Mouse (Mus musculus) frontal cortex, adult 2 months (tissue): ENCODE measurements around the gene Igfbp2. TPM values are rescaled to one million over a fixed set of nuclear protein-coding genes. Genes with fewer than 3 reads are reported as not detected.

Experiments
- DNase-seq, 2 experiments: peaks; one replicate each; pipeline ENCODE4 v3.0.0; 2022; ENCODE audit warnings: low spot score in 1 of 2; ENCODE audit errors: extremely low spot score in 1 of 2
- polyA plus RNA-seq: library from polyadenylated mRNA; depleted of rRNA; stranded (reverse); fragments of >200 nt; gene quantifications from 2 replicates; pipeline ENCODE4 v1.2.3, GENCODE M21; 2012; rRNA removed

Igfbp2 gene
- polyA plus RNA-seq, result 122 and 133 TPM in 2 replicates

DNA sequence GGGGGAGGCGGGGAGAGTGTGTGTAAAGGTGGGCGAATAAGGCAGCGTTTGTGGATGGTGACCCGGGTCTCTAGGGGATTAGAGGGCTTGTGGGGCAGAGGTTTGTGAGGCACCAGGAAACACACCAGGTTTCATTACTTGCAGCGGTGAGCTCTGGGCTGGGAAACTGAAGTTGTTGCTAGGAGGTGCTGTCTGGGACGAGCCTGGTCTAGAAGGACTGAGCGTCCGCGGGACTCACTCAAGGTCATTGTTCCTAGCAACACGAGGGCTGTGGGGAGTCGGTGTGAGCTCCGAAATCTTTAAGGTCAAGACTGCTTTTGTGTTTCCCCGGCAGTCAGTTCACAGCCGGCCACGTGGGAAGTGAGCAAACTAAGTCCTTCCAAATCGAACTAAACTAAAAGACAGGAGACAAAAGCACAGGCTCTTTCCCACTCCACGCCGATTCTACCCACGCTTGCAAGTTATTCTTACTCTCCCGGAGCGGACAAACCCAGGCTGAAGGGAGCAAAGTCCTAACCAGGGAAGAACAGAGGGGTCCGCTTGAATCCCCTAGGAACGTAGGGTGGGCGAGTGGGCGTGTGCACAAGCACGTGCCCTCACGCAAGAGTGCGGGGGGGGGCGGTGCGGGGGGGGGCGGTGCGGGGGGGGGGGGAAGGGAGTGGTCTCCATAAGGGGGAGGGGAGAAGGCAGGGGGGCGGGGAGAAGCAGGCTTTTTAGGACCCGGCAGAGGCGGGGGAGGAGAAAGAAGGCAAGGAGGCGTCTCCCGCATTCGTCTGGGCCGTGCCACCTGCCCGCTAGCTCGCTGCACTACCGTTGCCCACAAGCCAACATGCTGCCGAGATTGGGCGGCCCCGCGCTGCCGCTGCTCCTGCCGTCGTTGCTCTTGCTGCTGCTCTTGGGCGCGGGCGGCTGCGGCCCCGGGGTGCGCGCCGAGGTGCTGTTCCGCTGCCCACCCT lies at the start of gene Igfbp2:
Gene Igfbp2 (plus strand): TSS at position 753 of the 956 bp plus-strand sequence.
- DNase-seq, result peak in 1 of 2 experiments; percentile 24

DNA sequence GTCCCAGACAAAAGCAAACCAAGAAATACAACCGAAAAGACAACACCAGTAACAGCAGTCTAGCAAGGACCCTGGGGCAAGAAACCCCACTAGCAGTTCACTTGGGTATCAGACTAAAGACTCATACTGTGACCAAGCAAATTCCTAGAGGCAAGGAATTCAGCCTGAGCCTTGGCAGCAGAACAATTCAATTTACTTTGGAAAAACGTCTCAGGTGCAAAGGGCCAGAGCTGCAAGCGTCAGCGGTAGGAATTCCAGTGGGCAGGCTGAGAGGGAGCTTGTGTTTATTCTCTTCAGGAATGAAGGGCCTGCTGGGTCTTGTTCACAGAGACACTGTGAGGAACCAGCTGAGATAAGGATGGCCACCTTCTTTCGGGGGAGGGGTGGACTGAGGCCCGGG lies 45.5 kb upstream of the Igfbp2 start:
- DNase-seq, result no peak

DNA sequence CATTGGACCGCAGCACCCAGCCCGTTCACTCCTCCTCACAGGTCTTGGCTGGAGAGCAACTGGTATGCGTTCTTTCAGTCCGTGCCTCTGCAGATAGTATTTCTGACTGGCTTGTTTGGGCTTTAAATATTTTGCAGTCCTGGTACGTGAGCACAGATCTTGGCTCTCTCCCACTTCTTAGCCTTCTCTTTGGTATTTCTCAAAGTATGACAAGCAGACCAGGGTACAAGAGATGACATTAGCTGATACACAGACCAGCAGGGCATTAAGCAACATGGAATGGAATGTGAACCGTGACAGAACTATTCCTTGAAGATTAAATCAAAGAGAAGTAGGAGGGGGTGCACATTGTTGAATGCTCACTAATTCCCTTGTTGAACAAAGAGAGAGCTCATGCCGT lies 43.6 kb upstream of the Igfbp2 start:
- DNase-seq, result no peak

DNA sequence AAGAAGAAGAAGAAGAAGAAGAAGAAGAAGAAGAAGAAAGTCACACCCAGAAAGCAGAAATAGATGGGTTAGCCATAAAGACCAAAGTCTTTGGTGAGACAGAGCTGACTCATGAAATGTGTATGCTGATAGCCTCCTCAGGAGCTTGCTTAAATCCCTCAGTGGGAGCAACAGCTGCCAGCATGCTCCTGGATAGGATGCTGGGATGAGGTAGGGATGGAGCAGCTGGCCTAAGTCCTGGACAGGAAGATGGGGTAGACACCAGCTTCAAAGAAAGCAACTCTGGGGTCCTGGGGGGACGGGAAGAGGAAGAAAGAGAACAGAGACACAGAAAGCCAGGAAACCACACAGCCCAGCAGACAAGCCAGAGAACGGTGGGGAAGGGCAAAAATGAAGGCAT lies 41.0 kb upstream of the Igfbp2 start:
- no peak for DNase-seq

DNA sequence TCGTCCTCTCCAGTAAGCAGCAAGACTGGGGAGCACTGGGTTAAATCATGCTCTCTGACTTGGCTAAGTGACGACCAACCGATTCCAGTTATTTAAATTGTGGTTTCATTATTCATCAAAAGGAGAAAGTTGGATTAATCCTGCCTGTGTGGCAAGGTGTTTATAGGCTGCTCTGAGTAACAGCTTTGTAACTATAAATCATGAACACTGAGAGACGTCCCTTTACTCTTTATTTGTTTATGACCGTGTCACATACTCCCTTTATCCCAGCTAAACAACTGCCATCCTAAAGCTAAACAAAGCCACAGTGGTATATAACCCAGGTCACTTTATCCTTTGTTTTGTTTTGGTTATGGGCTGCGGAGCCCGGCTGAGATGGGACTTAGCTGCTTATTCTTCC lies 40.3 kb upstream of the Igfbp2 start:
- DNase-seq, result no peak

DNA sequence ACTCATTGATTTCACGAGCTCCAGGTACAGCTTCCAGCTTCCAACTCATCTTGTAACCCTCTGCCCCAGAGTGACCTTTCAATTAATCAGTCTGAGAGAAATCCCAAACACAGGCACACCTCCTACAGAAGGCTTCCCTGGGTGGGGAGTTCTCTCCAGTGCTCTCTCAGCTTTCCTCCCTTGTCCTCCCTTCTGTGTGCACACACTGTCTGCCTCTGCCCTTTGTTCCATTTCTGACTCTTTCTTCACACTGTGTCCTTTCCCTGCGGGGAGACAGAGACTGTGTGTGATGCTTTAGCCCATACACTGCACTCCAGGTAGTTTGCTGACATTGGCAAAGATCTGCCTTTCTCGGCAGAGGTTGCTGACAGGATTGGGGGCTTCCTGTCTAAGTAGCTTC lies 33.6 kb upstream of the Igfbp2 start:
- DNase-seq, result no peak

DNA sequence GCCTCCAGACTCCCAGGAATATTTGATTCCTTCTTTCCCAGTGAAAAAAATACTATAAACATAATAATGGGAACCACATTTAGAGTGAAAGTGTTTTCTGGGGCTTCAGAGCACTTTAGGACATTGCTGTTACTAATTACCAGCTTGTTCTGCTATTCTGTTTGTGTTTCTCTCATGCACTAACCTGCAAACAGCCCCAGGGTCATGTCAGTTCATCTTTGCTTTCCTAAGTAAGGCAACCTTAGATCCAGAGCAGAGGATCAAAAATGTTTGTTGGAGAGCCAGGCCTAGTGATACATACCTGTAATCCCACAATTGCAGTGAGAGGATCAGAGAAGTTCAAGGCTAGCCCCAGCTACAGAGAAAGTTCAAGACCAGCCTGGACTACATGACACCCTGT lies 32.6 kb upstream of the Igfbp2 start:
- no peak for DNase-seq

DNA sequence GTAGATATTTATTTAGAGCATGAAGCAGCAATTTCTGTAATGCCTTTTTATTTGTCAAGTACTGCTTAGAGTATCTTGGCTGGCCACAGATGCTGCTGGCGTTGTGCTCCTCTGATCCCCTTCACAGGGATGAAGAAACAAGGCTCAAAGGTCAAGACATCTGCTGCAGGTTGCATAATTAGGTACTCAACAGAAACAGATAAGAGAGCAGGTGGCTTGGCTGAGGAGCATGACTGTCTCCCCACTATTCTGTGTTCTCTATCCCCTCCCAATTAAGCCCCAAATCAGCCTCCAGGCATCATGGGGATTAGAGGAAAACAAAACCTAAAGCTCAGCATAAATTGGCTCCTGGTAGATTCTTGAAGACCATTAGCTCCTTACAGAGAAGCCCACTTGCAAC lies 32.0 kb upstream of the Igfbp2 start:
- no peak for DNase-seq

DNA sequence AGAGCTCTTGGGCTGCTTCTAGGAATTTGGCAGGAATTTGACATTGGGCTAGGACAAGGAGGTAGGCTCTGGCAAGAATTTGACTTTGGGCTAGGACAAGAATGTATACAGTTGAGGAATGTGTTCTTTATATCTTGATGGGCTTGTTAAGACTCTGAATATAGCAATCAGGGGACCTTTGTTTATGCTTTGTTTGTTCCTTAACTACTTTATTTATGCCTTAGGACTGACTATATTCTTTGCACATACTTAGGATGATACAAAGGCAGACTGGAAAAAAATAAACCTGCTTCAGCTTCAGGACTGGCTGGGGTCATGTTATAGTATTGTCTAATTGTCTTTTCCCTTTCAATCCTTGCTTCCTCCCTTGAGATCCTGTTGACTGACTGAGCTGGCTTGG lies 31.1 kb upstream of the Igfbp2 start:
- DNase-seq, result no peak

DNA sequence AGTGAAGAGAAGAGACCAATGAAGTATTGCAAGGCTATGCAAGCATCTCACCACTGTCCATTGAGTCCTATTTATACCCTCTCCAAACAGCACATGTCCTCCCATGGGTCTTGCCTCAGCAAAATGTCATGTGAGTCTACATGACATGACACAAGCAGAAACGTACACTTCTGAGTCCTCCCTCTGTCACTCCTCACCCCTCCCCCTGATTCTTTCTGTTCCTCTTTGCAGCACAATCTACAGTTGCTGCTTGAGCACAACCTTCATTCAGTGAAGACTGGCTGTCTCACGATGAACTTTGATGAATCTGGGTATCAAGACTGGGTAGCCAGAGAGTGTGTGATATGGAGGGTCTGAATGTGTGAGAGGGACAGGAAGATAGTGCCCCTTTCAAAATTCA lies 28.2 kb upstream of the Igfbp2 start:
- no peak for DNase-seq

DNA sequence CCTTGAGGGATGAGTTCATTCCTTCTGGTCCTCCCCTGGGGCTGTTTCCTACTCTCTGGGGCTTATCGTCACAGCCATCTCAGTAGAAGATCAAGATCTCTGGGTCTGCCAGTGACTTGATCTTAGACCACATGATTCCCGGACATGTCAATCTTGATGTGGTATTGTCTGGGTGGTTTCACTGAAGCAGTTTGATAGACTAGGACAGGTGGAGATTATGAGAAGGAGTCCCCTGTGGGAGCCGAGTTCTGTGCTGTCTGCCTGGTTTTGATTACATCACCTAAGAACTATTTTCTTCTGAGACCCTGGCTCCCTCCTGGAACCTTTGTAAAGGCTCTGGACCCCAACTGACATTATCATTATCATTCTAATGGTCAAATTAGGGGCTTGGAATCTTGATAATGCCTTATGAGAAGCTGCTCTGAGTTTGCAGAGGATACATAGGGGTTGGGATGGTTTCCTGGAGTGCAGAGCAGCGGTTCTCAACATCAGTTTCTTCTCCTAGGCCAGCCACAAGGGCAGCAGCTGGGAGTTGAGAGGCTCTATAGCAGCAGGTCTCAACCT lies 27.1 kb upstream of the Igfbp2 start:
- DNase-seq, result no peak

DNA sequence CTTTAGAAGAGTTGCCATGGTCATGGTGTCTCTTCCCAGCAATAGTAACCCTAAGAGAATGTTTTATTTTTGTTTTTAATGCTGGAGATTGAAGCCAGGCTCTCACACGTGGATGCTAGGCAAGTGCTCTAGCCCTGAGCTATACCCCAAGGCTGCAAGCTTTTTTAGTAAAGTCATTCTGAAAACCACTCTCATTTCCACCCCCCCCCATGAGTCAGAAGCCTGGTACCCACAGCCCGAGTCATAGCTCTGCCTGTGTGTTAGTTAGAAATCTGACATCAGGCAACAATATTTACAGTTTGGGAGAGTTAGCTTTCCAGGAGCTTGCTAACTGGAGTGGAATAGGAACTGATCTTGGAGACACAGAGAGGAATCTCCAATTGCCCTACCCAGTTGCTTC lies 25.9 kb upstream of the Igfbp2 start:
- DNase-seq, result no peak

DNA sequence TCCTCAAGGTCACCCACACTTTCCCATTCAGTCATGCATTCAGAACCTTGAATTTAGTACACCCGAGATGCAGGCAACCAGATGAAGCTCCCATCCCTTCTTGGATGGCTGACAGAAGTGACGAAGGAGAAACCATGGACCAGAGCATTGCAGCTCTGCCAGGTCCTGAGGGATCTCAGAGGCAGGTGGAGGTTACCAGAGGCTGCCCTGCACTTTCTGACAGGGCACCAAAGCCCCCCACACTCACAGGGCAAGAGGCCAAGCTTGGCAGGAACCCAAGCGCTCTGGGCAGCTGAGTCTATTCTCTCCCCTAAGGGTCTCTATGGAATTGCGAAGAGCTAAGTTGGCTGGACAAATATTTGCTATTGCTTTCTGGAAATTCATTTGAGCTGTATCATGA lies 20.3 kb upstream of the Igfbp2 start:
- DNase-seq, result no peak

DNA sequence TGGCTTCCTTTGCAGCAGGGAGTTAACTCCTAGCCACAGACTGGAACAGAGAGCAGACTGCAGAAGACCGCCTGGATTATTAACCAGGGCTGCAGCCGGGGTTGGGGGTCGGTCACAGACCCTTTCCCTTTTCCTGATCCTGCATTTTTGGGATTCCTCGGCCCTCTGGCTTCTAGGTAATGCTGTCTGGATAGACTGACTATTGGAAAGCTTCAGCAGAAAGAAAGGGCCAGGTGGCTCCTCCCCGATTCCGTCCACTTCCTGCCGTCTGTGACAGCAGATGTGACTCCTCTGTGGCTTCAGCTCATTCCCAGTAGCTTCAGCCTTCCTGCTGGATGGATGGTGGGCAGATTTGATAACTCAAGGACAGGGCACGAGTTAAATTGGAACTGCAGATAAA lies 19.3 kb upstream of the Igfbp2 start:
- DNase-seq, result no peak

DNA sequence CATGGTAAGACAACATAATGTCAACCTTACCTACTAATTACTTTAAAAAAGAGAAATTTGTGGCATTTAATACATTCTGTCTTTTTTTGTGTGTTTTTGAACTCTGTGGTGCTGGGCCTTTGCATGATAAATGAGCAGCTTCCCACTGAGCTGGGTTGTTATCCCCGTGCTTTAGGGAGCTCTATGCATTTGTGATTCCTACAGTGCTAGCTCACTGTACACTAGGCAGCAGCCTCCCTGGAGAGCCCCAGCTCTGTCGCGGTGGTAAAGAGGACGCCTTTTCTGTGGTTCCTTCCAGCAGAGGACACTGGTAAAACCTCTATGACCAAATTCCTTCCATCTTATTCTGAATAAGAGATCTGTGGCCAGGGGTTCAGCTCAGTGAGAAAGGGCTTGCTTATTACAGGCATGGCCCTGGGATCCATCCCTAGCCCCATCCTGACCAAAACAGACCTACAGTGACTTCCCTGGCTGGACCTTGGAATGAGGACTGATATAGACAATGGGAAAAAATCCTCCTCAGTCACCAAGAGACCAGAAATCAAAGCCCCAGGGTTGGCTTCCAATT lies 18.7 kb upstream of the Igfbp2 start:
- no peak for DNase-seq

DNA sequence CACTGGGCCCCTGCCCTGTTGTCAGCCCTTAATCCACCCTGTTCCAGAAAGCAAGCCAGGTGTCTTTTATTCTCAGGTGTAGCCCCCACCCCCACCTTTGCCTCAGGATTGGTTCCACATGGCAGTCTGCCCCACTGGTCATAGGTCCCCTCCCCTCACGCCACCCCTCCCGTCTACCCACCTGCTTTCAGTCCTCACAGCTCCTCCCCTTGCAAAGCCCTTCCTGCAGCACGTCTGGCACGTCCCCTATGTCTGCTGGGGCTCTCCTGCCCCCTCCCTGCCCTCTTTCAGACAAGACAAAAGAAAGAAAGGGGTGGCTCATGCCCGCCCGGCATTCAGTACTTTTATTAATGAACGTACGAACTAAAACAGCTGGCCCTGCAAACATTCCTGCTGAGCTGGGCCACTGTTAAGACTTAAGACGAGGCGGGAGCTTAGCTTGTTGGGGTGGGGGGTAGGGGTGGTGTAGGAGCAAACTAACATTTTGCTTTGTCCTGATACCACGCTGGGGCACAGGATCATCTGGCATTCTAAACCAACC lies 18.2 kb upstream of the Igfbp2 start:
- DNase-seq, result no peak

DNA sequence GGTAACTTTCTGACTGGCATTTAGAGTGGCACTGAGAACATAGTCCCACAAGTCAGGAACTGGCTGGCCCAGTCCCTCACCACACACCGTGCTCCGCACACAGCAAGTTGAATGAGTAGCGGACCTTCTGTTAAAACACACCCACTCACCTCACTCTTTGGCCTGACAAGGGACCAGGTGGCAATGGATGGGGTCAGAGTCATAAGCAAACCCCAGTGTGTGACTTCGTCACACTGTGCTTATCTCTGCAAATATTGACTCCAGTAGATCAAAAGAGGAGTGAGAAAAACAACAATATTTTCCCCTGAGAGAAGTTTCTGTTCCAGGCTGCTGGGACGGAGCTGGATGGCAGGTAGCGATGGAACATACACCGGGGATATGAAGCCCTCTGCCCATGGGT lies 15.0 kb upstream of the Igfbp2 start:
- no peak for DNase-seq

DNA sequence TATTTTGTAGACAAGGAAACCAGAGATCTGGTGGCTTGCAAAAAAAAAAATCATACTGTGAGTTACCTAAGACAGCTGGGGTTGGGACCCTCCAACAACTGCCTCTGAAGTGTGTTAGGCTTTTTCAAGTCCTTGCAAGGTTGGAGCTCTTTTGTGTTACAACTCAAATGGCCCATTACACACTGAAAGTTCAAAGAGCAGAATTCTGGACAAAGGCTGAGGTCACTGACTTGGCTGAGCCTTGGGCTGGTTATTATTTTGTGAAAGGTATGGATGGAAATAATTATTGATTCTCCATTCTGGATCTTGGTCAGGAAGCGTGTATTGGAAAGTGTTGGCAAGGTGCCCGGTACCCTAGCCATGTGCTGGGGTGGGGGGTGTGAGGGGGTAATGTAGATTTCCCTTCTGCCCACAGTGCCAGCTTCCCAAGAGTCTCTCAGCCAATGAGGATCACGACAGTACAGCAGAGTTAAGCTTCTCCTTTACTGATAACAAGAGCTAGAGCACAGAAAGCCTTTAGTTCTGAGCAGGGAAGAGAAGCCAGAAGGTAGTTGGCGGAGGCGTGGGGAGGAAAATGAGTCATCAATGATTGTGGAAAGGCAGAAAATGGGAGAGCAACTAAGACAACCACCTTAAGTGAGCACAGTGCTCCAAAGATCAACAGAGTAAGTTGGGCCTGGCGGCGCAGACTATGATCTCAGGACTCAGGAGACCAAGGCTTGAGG lies 14.2 kb upstream of the Igfbp2 start:
- peak; percentile 34 to 74 for DNase-seq

DNA sequence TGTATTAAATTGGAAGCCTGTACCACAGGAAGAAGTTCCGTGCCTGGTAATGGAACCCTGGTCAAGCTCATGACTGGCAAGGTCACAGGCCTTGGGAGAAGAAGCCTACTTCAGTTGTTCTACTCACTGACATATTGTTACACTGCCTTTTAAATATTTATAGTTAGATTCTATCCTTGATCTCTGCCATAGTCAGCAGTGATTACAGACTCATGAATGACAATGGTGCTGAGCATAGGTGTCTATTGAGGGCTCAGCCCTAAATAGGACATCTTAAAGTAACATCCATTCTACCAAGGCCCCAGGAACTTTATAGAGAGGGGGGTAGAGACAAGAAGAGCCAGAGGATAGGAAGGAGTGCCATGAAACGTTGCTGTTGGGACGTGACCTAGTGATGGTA lies 13.2 kb upstream of the Igfbp2 start:
- DNase-seq, result no peak

DNA sequence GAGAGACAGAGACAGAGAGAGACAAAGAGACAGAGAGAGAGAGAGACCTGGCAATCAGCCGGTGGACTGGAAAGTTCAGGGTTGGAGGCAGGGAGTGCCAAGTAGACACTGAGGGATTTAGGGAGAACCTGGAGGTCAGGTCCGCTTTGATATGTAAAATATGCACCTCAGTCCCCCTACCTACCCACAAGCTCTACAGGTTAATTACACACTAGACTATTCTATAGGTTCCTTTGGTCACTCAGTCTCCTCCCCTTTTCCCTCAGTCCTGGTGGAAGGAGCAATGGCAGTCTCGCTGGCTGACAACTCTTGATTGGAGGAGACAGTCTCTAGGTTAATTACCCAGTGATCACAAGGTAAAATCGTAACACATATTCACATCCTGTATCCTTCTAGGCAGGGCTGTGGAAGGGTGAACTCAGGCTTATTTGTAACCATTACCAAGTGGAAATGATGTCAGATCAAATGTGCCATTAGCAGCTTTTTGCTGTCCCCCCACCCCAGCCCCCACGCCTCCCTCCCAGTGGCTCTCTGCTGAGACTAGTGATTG lies 11.1 kb upstream of the Igfbp2 start:
- no peak for DNase-seq
